Mouse (Mus musculus) liver, embryonic 14.5 days (tissue): ENCODE measurements at regions not wholly inside any gene's neighbourhood (a gene's known extent, or its start where the extent isn't known, plus 50 kb on each side); places are given as distances from the start of the nearest gene placed in this dataset.

Source experiments
- CTCF ChIP-seq: IDR thresholded peaks from 2 replicates; pipeline ENCODE4 v1.5.1; 2016; ENCODE audit warnings: antibody characterized with exemption, low read depth, control low read depth
- EP300 ChIP-seq: IDR thresholded peaks from 2 replicates; pipeline ENCODE4 v1.6.1; 2016; ENCODE audit warnings: antibody characterized with exemption, low read depth

GRCm38 (mm10) chr10:9092237-9092885 is 206.5 kb upstream of the Sash1 start:
- TF ChIP-seq CTCF (no peak), EP300 (no peak)
